Mouse (Mus musculus) left cerebral cortex, postnatal 14 days (tissue): Measurements from ENCODE around the gene Igfbp1. TPM values are rescaled to one million over a fixed set of nuclear protein-coding genes. Genes with fewer than 3 reads are reported as not detected.

ENCODE experiments used
- DNase-seq, 2 experiments: peaks; one replicate each; pipeline ENCODE4 v3.0.0; 2021 to 2022; ENCODE audit warnings: low spot score in 2 of 2, mixed read lengths in 1 of 2
- intact Hi-C: fragments of 180-260 bp; cut with DNase I; formaldehyde crosslinking; loops from one replicate; pipeline ENCODE4 v1.15.1; 2025
- total RNA-seq, 2 experiments: library from RNA; stranded (reverse); gene quantifications; 2 replicates each; pipeline ENCODE4 v1.2.3; 2021

Igfbp1 gene
- total RNA-seq, 2 experiments from 2014 or later, result 0.31 TPM; not detected in 1

DNA sequence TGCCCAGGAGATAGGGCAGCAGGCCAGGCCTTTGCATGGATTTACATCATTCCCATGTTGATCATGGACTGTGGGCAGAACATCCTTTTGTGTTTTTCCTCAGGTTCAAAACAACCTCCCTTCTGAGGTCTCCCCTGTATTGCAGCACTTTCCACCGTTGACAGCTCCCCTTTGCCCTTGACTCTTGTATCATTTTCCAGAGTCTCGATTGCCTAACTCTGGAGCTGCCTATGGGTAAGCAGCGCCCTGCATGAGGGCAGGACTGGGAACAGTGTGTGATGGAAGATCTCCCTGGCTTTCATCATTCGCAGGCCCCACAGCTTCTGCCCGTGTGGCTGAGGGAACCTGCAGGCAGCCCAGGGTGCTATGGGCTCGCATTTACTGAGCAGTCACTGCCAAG, 4.9 kb upstream of the Igfbp1 start:
- intact Hi-C loops, result loop anchor here (10.0 kb wide), 1 partner anchor 538 kb away; the partner anchor contains the start of gene Ramp3
- no peak for DNase-seq

DNA sequence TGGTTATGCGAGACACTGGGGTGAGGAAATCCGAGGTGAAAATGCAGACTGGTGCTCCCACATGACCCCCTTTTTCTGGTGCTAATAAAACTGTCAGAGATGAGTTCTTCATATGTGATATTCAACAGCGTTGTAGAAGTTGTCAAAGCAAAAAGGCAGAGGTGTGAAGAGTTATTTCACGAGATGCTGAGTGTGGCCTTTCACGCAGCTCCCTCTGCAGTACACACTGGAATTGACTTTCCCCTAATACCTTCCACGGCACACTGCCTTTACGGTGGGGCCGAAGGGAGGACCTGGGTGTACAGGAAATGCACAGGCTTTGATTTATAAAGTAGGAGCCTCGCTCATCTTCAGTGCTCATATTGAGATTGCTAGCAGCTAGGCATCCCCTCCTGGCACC, 4.4 kb upstream of the Igfbp1 start:
- intact Hi-C loops, result loop anchor here (10.0 kb wide), 1 partner anchor 538 kb away; the partner anchor contains the start of gene Ramp3
- no peak for DNase-seq

DNA sequence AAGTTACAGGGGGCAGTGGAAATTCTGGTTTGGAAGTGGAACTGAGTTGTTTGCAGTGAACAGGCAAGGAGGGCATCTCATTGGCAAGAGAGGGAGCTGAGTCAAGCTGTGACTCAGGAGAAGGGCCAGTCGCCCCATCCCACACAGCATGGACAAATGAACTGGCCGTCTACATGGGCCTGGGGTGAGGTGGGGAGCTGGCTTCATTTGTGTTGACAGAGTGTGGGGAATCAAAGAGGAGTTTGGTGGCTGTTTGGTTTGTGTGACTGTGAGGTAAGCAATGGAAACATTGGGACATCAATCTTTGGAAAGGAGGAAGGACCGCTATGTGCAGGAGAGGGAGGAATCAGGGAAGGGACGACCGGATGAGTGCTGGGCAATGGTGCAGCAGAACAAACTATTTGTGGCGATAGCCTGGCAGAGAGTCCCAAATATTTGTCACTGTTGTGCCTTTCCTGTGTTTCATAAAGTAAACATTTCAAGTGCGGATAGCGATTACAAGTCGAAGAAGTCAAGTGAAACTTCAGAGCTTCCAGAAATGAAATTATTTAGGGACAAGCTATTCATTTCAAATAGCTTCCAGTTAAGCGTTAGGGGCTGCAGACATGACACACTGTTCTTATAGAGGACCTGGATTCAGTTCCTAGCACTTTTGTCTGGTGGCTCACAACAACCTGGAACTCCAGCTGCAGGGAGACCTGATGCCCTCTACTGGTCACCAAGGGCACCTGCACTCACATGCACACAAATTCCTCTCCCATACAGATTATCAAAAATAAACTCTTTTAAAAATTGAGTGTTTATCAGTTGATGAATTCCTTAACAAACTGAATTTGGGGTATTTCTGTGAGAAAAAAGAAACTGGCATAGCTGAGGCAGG, 2.9 kb upstream of the Igfbp1 start:
- no peak for DNase-seq
- intact Hi-C loops, result loop anchor here (10.0 kb wide), 1 partner anchor 540 kb away; the partner anchor contains the start of gene Ramp3

DNA sequence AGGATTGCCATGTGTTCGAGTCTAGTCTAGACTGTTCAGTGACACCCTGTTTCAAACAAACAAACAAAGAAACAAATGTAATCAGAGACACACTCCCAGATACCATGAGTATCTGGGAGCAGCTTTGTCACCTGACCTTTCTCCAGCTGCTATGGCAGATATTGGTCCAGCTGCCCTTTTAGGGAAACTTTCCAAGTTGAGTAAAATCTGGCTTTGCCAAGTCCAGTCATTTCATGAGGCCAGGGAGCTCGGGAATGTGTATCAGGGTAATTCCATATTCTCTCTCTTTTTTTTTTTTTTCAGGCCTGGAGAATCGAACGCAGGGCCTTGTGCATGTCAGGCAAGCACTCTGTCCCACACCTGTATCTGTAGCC, 2.3 kb upstream of the Igfbp1 start:
- no peak for DNase-seq
- intact Hi-C loops, result loop anchor here (10.0 kb wide), 1 partner anchor 540 kb away; the partner anchor contains the start of gene Ramp3

DNA sequence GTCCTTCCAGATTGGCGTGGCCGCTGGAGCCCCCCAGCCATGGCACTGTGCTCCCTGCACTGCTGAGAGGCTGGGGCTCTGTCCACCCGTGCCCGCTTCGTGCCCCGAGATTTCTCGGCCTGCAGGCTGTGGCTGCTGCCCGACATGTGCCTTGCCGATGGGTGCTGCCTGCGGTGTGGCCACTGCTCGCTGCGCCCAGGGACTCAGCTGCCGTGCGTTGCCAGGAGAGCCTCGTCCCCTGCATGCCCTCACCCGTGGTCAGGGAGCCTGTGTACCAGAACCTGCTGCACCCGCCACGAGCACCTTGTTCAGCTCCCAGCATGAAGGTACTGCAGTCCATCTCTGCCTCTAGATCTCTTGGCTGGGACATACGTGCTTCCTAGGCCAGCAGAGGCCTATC, 424 bp downstream of the Igfbp1 start:
- intact Hi-C loops, result loop anchor here (10.0 kb wide), 1 partner anchor 543 kb away; the partner anchor contains the start of gene Ramp3
- DNase-seq, result no peak

DNA sequence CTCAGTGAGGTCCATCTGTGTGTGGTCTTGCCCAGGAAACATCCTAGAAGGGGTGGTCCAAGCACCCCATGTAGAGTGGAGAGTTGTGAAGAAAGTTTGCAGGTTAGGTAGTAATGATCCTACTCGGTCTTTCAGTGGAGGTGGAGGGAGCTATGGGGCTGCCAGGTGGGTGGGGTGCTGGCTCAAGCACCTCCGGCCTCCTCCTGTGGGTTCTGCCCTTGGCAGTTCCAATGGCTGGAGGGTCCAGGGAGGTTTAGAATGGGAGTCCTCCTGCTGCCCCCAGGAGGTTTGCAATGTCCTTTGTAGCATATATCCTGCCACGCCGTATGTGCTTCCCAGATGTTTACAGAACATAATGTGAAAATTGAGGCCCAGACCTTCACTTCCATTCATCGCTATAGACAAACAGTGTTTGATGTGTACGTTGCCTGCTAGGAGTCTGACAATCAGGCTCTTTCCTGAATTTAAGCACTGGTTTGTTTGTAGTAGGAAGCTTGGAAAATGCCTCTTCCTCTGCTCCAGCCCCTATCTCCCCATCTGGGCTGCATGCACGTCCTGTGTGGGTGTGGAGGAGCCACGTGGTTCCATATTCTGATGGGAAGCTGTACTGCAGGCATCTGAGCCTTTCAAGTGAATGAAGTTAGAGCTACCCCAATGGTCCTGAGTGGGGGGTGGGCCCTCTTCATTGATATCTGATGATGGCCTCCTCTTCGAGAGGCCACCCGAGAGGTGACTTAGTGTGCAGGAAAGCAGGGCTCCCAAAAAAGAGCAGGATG, 1.1 kb downstream of the Igfbp1 start:
- intact Hi-C loops, result loop anchor here (10.0 kb wide), 1 partner anchor 544 kb away; the partner anchor contains the start of gene Ramp3
- no peak for DNase-seq

DNA sequence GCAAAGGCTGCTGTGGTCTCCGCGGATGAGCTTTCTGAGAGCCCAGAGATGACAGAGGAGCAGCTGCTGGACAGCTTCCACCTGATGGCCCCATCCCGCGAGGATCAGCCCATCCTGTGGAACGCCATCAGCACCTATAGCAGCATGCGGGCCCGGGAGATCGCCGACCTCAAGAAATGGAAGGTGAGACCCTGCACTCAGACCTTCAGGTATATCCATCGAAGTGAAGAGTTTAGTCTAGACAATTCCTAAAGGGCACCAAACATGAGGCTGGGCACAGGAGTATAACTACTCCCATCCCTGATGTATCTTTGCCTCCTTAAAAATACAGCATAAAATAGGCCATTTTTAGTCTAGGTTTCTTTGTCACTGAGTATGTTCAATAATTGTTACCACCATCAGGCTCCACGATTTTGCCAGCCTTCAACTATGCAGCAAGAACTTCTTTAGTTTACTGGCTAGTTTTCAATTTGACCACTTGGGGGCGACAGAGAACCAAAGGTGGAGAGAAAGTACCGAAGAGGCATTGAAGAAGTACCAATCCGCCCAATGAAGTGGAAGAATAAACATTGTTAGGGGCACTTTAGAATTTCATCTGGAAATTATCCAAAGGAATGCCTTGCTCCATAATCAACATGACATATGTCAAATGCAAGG, 2.3 kb downstream of the Igfbp1 start:
- peak; percentile 40 to 71 for DNase-seq
- intact Hi-C loops, result loop anchor here (10.0 kb wide), 2 partner anchors 545 to 1325 kb away; partner anchors contain the start of gene Ramp3

DNA sequence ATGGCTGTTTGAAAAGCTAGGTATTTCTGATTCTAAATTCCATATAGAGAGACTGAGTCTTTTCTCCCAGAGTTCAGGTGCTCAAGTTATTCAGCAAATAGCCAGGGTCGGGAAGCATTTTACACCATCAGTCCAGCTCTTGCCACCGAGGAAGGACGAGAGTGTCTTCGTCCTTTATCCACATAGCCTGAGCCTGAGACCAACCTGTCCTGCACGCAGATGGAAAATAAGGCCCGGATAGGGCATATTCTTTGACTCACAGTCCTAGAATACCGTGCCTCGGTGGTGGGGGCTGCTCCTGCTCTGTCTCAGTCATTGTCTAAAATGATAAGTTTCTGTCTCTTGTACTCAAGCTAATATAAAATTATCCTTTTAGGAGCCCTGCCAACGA, 2.8 kb downstream of the Igfbp1 start:
- no peak for DNase-seq
- intact Hi-C loops, result loop anchor here (10.0 kb wide), 1 partner anchor 1324 kb away; no protein-coding TSS in a partner anchor

DNA sequence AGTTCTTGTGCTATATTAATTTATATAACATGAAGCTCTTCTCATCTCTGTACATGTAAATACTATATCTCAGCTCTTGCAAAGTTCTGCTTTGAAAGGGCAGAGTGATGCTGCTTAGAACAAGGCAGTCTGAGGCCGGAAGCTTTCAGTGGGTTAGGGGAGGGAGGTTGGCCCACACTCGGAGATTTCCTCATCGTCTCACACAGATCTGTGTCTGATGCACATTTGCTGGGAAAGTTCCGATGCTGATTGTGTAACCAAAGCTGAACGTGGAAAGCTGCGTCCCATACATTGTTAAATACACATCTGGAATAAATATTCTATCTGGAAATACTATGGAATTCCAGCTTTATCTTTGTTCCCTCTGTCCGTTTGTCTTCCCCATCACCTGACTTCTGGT, 4.6 kb downstream of the Igfbp1 start:
- intact Hi-C loops, result loop anchor here (10.0 kb wide), 1 partner anchor 1323 kb away; no protein-coding TSS in a partner anchor
- DNase-seq, result no peak

DNA sequence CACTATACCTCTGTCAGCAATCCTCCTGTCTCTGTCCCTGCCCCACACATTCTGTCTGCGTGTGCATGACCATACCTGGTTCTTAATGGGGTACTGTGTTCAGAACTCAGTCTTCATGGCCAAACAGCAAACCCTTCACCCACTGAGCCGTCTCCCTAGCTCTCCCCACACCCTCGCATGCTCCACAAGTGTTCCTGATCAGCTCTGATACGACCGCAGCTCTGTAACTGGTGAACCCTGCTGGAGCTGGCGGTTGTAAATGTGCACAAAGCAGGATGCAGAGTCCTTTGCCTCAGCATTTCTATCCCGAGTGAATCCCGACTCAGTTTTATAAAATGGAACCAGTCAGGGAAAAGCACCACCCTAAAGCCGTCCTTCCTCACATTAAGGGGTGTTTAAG, 6.3 kb downstream of the Igfbp1 start:
- intact Hi-C loops, result loop anchor here (10.0 kb wide), 1 partner anchor 1321 kb away; no protein-coding TSS in a partner anchor
- DNase-seq, result no peak

DNA sequence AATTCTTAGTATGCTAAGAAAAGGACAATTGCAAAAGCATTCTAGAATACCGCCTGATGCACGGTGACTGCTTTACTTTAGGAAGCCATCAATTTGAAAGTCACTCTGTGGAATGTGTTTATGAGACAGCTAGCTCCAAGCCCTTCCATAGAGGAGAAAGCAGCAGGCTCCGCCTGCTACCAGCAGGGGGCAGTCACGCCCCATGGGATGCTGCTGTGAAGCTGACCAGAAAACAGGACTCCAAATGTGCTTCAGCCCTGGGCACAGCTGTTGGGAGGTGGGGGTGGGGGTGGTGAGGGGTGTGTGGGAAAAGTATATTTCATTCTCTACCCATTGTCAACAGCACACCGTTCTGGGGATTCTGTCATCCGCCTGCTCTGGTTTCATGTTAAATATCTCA, 12.8 kb downstream of the Igfbp1 start:
- intact Hi-C loops, result loop anchor here (1.0 to 10.0 kb wide), 5 partner anchors 127 to 1194 kb away; no protein-coding TSS in a partner anchor
- peak; percentile 79 to 85 for DNase-seq

DNA sequence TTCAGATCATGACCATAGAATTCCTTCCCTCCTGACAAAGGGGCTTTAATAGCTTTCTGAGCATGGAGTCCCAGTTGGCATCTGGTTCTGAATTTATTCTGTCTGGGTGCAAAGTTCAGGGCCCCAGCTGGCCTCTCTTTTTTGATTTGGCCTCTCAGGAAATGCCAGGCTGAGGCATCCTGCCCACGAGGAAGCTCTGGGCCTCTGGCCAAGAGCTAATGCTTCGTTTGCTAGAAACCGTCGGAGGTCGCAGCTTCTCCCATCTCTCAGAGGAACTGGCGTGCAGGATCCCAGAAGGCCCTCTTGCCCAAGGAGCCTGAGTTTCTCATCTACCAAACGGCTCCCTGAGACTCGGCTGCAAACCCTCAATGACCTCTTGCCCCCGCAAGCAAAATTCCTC, 13.6 kb downstream of the Igfbp1 start:
- intact Hi-C loops, result loop anchor here (2.0 to 10.0 kb wide), 4 partner anchors 126 to 1194 kb away; no protein-coding TSS in a partner anchor
- no peak for DNase-seq

DNA sequence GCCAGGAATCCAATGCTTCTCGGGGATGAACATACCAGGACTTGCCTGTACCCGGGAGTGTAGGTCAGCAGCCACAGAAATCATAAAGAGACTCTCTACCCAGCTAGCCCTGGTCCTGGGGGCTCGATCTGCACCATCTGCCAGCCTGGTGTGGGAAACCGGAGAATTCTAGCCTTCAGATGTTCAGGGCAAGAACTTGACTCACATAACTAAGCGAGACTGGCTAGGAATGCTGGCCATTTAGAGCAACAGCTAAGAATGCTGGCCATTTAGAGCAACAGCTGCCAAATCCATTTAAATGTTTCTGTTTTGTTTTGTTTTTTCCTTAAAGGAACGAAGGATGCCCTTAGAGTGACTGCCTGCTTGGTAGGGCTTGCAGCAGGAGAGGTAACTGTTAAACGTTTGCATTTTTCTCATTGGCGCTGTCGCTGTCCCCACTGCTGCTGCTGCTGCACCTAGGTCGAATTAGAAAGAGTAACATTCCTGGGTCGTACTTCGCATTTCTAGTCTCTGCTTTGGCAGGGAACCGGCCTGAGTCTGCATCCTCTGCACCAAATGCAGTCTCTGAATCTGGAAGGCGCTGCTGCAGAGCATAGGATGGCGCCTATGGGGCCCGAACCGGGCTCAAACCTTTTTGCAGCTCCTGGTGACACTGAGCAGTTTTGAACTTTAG, 14.7 kb downstream of the Igfbp1 start:
- intact Hi-C loops, result loop anchor here (5.0 to 10.0 kb wide), 3 partner anchors 125 to 1035 kb away; no protein-coding TSS in a partner anchor
- no peak for DNase-seq

DNA sequence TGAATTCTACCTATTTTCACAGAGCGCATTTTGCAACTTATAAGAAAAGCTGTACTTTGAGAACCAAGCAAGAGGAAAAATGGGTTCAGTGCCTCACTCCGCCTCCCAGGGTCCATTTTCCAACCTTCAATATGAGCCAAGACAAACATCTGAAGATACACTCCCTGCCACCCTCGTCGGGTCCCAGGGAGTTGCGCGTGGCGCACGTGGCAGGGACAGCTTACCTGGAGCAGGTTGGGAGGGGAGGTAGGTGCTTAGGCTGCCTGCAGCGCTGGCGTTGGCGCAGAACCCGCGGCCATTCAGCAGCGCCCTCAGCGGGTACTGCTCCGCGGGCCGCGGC, 15.5 kb downstream of the Igfbp1 start:
- no peak for DNase-seq
- intact Hi-C loops, result loop anchor here (5.0 to 10.0 kb wide), 3 partner anchors 124 to 1034 kb away; no protein-coding TSS in a partner anchor

DNA sequence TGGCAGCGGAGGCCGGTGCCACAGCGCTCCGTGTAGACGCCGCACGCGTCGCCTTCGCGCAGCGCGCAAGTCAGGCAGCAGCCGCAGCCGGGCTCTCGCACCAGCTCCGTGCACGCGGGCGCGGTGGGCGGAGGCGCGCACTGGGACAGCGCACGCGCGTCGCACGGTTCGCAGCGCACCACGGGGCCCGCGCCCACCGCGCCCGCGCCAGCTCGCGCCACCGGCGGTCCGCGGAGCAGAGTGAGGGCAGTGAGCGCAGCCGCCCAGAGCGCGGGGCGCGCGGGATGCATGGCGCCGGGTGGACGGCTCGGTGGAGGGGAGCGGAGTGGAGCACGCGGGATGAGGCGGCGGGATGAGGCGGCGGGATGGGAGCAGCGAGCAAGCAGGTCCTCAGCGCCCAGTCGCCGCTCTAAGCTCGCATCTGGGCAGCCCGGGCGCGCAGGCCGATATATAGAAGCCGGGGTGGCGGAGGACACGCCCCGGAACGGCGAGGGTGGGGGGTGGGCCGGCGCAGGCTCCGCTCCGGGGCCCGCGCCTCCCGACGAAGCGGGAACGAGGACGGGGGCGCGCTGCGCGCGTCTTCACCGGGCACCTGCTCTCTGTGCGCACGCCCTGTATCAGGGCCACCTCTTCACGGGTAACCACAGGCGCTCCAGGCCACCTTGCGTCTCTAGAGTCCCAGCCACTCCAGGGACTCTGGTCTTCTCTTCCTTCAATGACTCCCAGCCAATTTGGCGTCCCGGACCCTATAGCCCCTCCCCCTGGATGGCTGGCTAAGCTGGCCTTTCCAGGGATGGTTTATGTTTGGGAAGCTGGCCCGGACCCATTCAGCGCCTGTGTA, 16.1 kb downstream of the Igfbp1 start, which contains the start of gene Igfbp3:
Gene Igfbp3, minus strand, starts transcription at position 423 of the 841 bp plus-strand sequence.
- intact Hi-C loops, result loop anchor here (1.0 to 10.0 kb wide), 4 partner anchors 124 to 1090 kb away; no protein-coding TSS in a partner anchor
- DNase-seq, result peak; percentile 85 to 87

DNA sequence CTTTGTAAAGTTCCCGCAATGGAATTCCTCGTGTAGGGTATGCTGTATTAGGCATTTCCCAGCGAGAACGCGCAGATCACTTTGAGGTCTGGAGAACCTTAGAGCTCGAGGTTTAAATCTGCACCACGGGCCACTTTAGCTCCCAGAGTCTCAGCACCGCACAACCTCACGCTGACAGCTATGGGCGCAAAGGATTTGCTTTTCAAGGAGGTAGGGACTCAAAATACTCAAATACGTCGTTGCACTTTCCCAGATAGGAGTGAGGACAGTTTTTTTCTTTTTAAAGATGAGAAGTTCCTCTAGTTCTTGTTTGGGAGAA, 16.7 kb downstream of the Igfbp1 start:
- no peak for DNase-seq
- intact Hi-C loops, result loop anchor here (1.0 to 10.0 kb wide), 4 partner anchors 123 to 1089 kb away; no protein-coding TSS in a partner anchor

DNA sequence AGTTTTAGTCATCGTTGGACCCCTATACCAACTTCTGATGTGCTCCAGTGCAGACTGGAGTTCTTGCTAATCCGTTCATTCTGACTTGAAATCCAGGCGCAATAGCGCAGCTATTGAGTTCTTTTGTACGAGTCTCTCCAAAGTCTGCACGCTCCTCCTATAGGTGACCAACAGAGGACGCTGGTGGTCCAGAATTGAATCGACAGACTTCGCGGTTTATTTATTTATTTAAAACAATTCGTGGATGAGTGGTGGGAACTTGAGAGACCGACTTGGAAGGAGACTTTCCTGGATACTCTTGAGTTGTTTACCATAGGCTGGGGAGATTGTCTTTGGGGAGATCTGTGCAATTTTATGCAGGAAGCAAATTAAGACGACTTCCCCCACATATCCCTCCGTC, 17.2 kb downstream of the Igfbp1 start:
- intact Hi-C loops, result loop anchor here (1.0 to 10.0 kb wide), 4 partner anchors 123 to 1089 kb away; no protein-coding TSS in a partner anchor
- DNase-seq, result peak; percentile 79 to 82
